Mouse (Mus musculus): ENCODE measurements at regions not wholly inside any gene's neighbourhood (a gene's known extent, or its start where the extent isn't known, plus 50 kb on each side); places are given as distances from the start of the nearest gene placed in this dataset.
"Not testable (repeated sequence)": the region's sequence is repeated elsewhere in the genome, so short reads cannot be mapped to it uniquely, and the experiment has no call there.

- DNase-seq, result no peak
These were observed 58.3 kb downstream of the Vcpkmt start for GRCm38 (mm10) chr12:69524337-69525035.

- DNase-seq, result no peak
These were observed 63.0 kb downstream of the Vcpkmt start for GRCm38 (mm10) chr12:69519869-69520268.

GRCm38 (mm10) chr12:69519028-69519427, 63.8 kb downstream of the Vcpkmt start:
- DNase-seq, result no peak

- DNase-seq, result no peak
These were observed 65.2 kb downstream of the Vcpkmt start for GRCm38 (mm10) chr12:69517616-69518015.

- peak; percentile 44 to 45 for DNase-seq
These were observed 66.4 kb downstream of the Vcpkmt start for GRCm38 (mm10) chr12:69516314-69516916.

GRCm38 (mm10) chr12:69515850-69516249, 67.0 kb downstream of the Vcpkmt start:
- no peak for DNase-seq

GRCm38 (mm10) chr12:69515117-69515516, 67.7 kb downstream of the Vcpkmt start:
- no peak for DNase-seq

GRCm38 (mm10) chr12:69513166-69513565, 69.7 kb downstream of the Vcpkmt start:
- DNase-seq, result peak; percentile 28 to 47

- DNase-seq, result no peak
These were observed 72.1 kb downstream of the Vcpkmt start for GRCm38 (mm10) chr12:69510736-69511135.

- DNase-seq, result not testable (repeated sequence)
These were observed 73.6 kb downstream of the Vcpkmt start for GRCm38 (mm10) chr12:69509180-69509579.

- DNase-seq, result no peak
These were observed 74.9 kb downstream of the Vcpkmt start for GRCm38 (mm10) chr12:69507906-69508305.

- no peak for DNase-seq
These were observed 75.5 kb downstream of the Vcpkmt start for GRCm38 (mm10) chr12:69507333-69507732.

- DNase-seq, result no peak
These were observed 80.1 kb downstream of the Vcpkmt start for GRCm38 (mm10) chr12:69502706-69503070.

GRCm38 (mm10) chr12:69501783-69502705, 80.8 kb downstream of the Vcpkmt start:
- DNase-seq, result peak; percentile 67 to 76

GRCm38 (mm10) chr12:69501346-69501730, 81.5 kb downstream of the Vcpkmt start:
- DNase-seq, result no peak

GRCm38 (mm10) chr12:69500600-69501345, 82.1 kb downstream of the Vcpkmt start:
- DNase-seq, result peak in 1 of 2 experiments; percentile 40

- no peak for DNase-seq
These were observed 85.7 kb downstream of the Vcpkmt start for GRCm38 (mm10) chr12:69497121-69497520.

GRCm38 (mm10) chr12:69496341-69496904, 86.4 kb downstream of the Vcpkmt start:
- DNase-seq, result no peak

- no peak for DNase-seq
These were observed 87.1 kb downstream of the Vcpkmt start for GRCm38 (mm10) chr12:69495776-69496175.

GRCm38 (mm10) chr12:69494648-69495047, 88.2 kb downstream of the Vcpkmt start:
- DNase-seq, result no peak

- DNase-seq, result no peak
These were observed 93.1 kb downstream of the Vcpkmt start for GRCm38 (mm10) chr12:69489686-69490085.

GRCm38 (mm10) chr12:69486903-69487302, 95.9 kb downstream of the Vcpkmt start:
- DNase-seq, result no peak

Data from spleen, adult 18-20 months (tissue).